Mouse (Mus musculus) midbrain, embryonic 14.5 days (tissue): ENCODE data around the gene Gm1113. TPM values are rescaled to one million over a fixed set of nuclear protein-coding genes. Genes with fewer than 3 reads are reported as not detected.

ENCODE experiments used
- ATAC-seq: fragments of 200-750 bp; cut with Nextera tagmentation; 2 replicates; pipeline ENCODE4 v1.8.0; 2017; ENCODE audit warnings: moderate number of reproducible peaks, moderate library complexity; ENCODE audit not compliant: low FRiP score, low TSS enrichment
- DNase-seq: peaks from one replicate; pipeline ENCODE4 v3.0.0-alpha.2; 2015
- H3K27ac ChIP-seq: fragments of 300-500 bp; sonication (generic); replicated peaks from 2 replicates; pipeline ENCODE4 v1.5.1; 2014; ENCODE audit warnings: mild to moderate bottlenecking, low read depth, low read length, moderate library complexity
- H3K27me3 ChIP-seq: fragments of 300-500 bp; sonication (generic); 2 replicates; pipeline ENCODE4 v1.6.1; 2014; ENCODE audit warnings: low read length, control low read depth, mixed read lengths; ENCODE audit not compliant: control insufficient read depth, insufficient read depth
- H3K36me3 ChIP-seq: fragments of 300-500 bp; sonication (generic); 2 replicates; pipeline ENCODE4 v1.6.1; 2014; ENCODE audit warnings: low read length, control low read depth; ENCODE audit not compliant: control insufficient read depth, insufficient read depth
- H3K4me1 ChIP-seq: fragments of 300-500 bp; sonication (generic); 2 replicates; pipeline ENCODE4 v1.6.1; 2014; ENCODE audit warnings: mild to moderate bottlenecking, antibody characterized with exemption, low read length, control low read depth; ENCODE audit not compliant: control insufficient read depth, insufficient read depth
- H3K4me2 ChIP-seq: fragments of 300-500 bp; sonication (generic); 2 replicates; pipeline ENCODE4 v1.6.1; 2014; ENCODE audit warnings: mild to moderate bottlenecking, low read length, moderate library complexity
- H3K4me3 ChIP-seq: fragments of 300-500 bp; sonication (generic); replicated peaks from 2 replicates; pipeline ENCODE4 v1.5.1; 2014; ENCODE audit warnings: low read depth, low read length
- H3K9ac ChIP-seq: fragments of 300-500 bp; sonication (generic); replicated peaks from 2 replicates; pipeline ENCODE4 v1.6.1; 2014; ENCODE audit warnings: mild to moderate bottlenecking, low read length, moderate library complexity
- H3K9me3 ChIP-seq: fragments of 300-500 bp; sonication (generic); 2 replicates; pipeline ENCODE4 v1.6.1; 2016; ENCODE audit warnings: low read length, control low read depth, mixed read lengths; ENCODE audit not compliant: control insufficient read depth
- WGBS: fragments of 180-500 bp; shearing (Covaris S2); extraction: QIAGEN DNeasy Blood & Tissue Kit; methylation state at CpG from one replicate; pipeline ENCODE4 v1.1.7; 2014; 5-methylcytosine and 5-hydroxymethylcytosine counted together
- polyA plus RNA-seq: library from polyadenylated mRNA; unstranded; fragments of >200 nt; fragmentation: Nextera tagmentation; extraction: Ambion mirVana; gene quantifications from 2 replicates; pipeline ENCODE4 v1.2.1, GENCODE M21; 2014

The Gm1113 gene
- not detected in 2 replicates for polyA plus RNA-seq

- Histone ChIP-seq H3K4me2 (no peak within 1 kb of the TSS), H3K27ac (no peak within 1 kb of the TSS), H3K9ac (no peak within 1 kb of the TSS), H3K36me3 (no peaks in the 10 kb centered on the region), H3K4me3 (no peak within 1 kb of the TSS), H3K9me3 (no peaks in the 10 kb centered on the region), H3K4me1 (no peaks in the 10 kb centered on the region), H3K27me3 (no peaks in the 10 kb centered on the region)
- WGBS = 71% methylated on average over 3 of the region's 3 CpGs
- DNase-seq (no peak), ATAC-seq (no peak)
Measured at GRCm38 (mm10) chr9:35518169-35518568, at the start of gene Gm1113. Gene Gm1113 (minus strand): TSS chr9:35518269.

- Histone ChIP-seq H3K4me1 (peaks cover 14% of the 10 kb centered on the region; the same call in 1 of the 2 replicates), H3K4me2 (no peak overlapping the region), H3K36me3 (peaks cover 51% of the 10 kb centered on the region), H3K27me3 (no peaks in the 10 kb centered on the region), H3K9me3 (no peaks in the 10 kb centered on the region), H3K4me3 (no peak overlapping the region), H3K9ac (no peak overlapping the region), H3K27ac (no peak overlapping the region)
- 92% methylated on average over 5 of the region's 5 CpGs for WGBS
- no peak for ATAC-seq
- DNase-seq = no peak
Measured at GRCm38 (mm10) chr9:35564536-35565240, 46.6 kb upstream of the Gm1113 start.

- H3K4me2 ChIP-seq = no peak overlapping the region
- DNase-seq = no peak
- WGBS = 89% methylated on average over 6 of the region's 6 CpGs
- no peak for ATAC-seq
- H3K27ac ChIP-seq = no peak overlapping the region
- no peak overlapping the region for H3K4me3 ChIP-seq
- peaks cover 36% of the 10 kb centered on the region for H3K36me3 ChIP-seq
- no peaks in the 10 kb centered on the region for H3K27me3 ChIP-seq
- H3K9ac ChIP-seq = no peak overlapping the region
- H3K9me3 ChIP-seq = no peaks in the 10 kb centered on the region
- peaks cover 13% of the 10 kb centered on the region for H3K4me1 ChIP-seq
Measured at GRCm38 (mm10) chr9:35561583-35561982, 43.5 kb upstream of the Gm1113 start.

GRCm38 (mm10) chr9:35561076-35561475 lies 43.0 kb upstream of the Gm1113 start:
- Histone ChIP-seq H3K4me1 (peaks cover 13% of the 10 kb centered on the region), H3K36me3 (peaks cover 31% of the 10 kb centered on the region), H3K27me3 (no peaks in the 10 kb centered on the region), H3K4me3 (no peak overlapping the region), H3K4me2 (no peak overlapping the region), H3K27ac (no peak overlapping the region), H3K9ac (no peak overlapping the region), H3K9me3 (no peaks in the 10 kb centered on the region)
- WGBS = 95% methylated on average over 11 of the region's 11 CpGs
- DNase-seq (no peak), ATAC-seq (no peak)

GRCm38 (mm10) chr9:35559009-35559890 lies 41.2 kb upstream of the Gm1113 start:
- peak overlapping the region; percentile 71; the same call in 1 of the 2 replicates for H3K9ac ChIP-seq
- 2% methylated on average over 31 of the region's 31 CpGs for WGBS
- no peaks in the 10 kb centered on the region for H3K9me3 ChIP-seq
- ATAC-seq (peak; percentile 91), DNase-seq (peak; percentile 98)
- peak overlapping the region; percentile 63 for H3K4me3 ChIP-seq
- peaks cover 13% of the 10 kb centered on the region for H3K4me1 ChIP-seq
- H3K36me3 ChIP-seq = peaks cover 22% of the 10 kb centered on the region
- peak overlapping the region; percentile 85; the same call in 1 of the 2 replicates for H3K27ac ChIP-seq
- no peaks in the 10 kb centered on the region for H3K27me3 ChIP-seq
- peak overlapping the region; percentile 91 for H3K4me2 ChIP-seq

GRCm38 (mm10) chr9:35558257-35559008 lies 40.4 kb upstream of the Gm1113 start, which contains the start of the genes Ddx25 and Pus3:
Gene Ddx25 (minus strand): TSS chr9:35558528.
Gene Pus3 (plus strand): TSS chr9:35558595.
- 1% methylated on average over 59 of the region's 59 CpGs for WGBS
- DNase-seq = peak; percentile 89
- Histone ChIP-seq H3K4me3 (peak within 1 kb of the TSS; percentile 63), H3K27ac (peak within 1 kb of the TSS; percentile 85), H3K9ac (peak within 1 kb of the TSS; percentile 71), H3K27me3 (no peaks in the 10 kb centered on the region), H3K4me1 (peaks cover 13% of the 10 kb centered on the region), H3K4me2 (peak within 1 kb of the TSS; percentile 91), H3K36me3 (peaks cover 25% of the 10 kb centered on the region), H3K9me3 (no peaks in the 10 kb centered on the region)
- ATAC-seq = peak; percentile 87

GRCm38 (mm10) chr9:35556494-35557102 lies 38.5 kb upstream of the Gm1113 start:
- Histone ChIP-seq H3K27ac (no peak overlapping the region), H3K4me2 (0 out of 2 replicates have a peak overlapping the region, but pooled peaks have one; percentile 91)
- no peak for DNase-seq

GRCm38 (mm10) chr9:35548455-35548854 lies 30.4 kb upstream of the Gm1113 start:
- Histone ChIP-seq H3K27me3 (no peaks in the 10 kb centered on the region), H3K9ac (no peak overlapping the region), H3K9me3 (no peaks in the 10 kb centered on the region), H3K27ac (no peak overlapping the region), H3K36me3 (peaks cover 44% of the 10 kb centered on the region), H3K4me1 (no peaks in the 10 kb centered on the region), H3K4me3 (no peak overlapping the region), H3K4me2 (no peak overlapping the region)
- ATAC-seq (no peak), DNase-seq (no peak)
- 89% methylated on average over 9 of the region's 9 CpGs for WGBS

More at GRCm38 (mm10) chr9:35556494-35557102, 38.5 kb upstream of the Gm1113 start:
- no peak overlapping the region for H3K9ac ChIP-seq
- no peak for ATAC-seq
- H3K36me3 ChIP-seq = peaks cover 26% of the 10 kb centered on the region
- peaks cover 13% of the 10 kb centered on the region for H3K4me1 ChIP-seq
- no peak overlapping the region for H3K4me3 ChIP-seq
- no peaks in the 10 kb centered on the region for H3K27me3 ChIP-seq
- H3K9me3 ChIP-seq = no peaks in the 10 kb centered on the region
- WGBS = 79% methylated on average over 12 of the region's 12 CpGs
